Mouse (Mus musculus) stomach, embryonic 15.5 days (tissue): Measurements from ENCODE around the gene Myl6b. TPM values are rescaled to one million over a fixed set of nuclear protein-coding genes. Genes with fewer than 3 reads are reported as not detected.
"Not testable (repeated sequence)": the region's sequence is repeated elsewhere in the genome, so short reads cannot be mapped to it uniquely, and the experiment has no call there.

ENCODE experiments used
- ATAC-seq: fragments of 200-750 bp; cut with Nextera tagmentation; 2 replicates; pipeline ENCODE4 v1.8.0; 2017; ENCODE audit warnings: low read depth, moderate number of reproducible peaks, moderate TSS enrichment; ENCODE audit not compliant: insufficient read depth, low FRiP score
- H3K27ac ChIP-seq: fragments of 300-500 bp; sonication (generic); 2 replicates; pipeline ENCODE4 v1.5.1; 2015; ENCODE audit warnings: mild to moderate bottlenecking, inconsistent platforms
- H3K27me3 ChIP-seq: fragments of 300-500 bp; sonication (generic); replicated peaks from 2 replicates; pipeline ENCODE4 v1.6.1; 2015; ENCODE audit warnings: inconsistent platforms
- H3K36me3 ChIP-seq: fragments of 300-500 bp; sonication (generic); 2 replicates; pipeline ENCODE4 v1.6.1; 2015; ENCODE audit warnings: inconsistent platforms
- H3K4me1 ChIP-seq: fragments of 300-500 bp; sonication (generic); 2 replicates; pipeline ENCODE4 v1.6.1; 2015; ENCODE audit warnings: inconsistent platforms
- H3K4me2 ChIP-seq: fragments of 300-500 bp; sonication (generic); 2 replicates; pipeline ENCODE4 v1.6.1; 2015; ENCODE audit warnings: mild to moderate bottlenecking, inconsistent platforms
- H3K4me3 ChIP-seq: fragments of 300-500 bp; sonication (generic); replicated peaks from 2 replicates; pipeline ENCODE4 v1.5.1; 2015; ENCODE audit warnings: inconsistent platforms
- H3K9ac ChIP-seq: fragments of 300-500 bp; sonication (generic); 2 replicates; pipeline ENCODE4 v1.6.1; 2015; ENCODE audit warnings: inconsistent platforms
- H3K9me3 ChIP-seq: fragments of 300-500 bp; sonication (generic); 2 replicates; pipeline ENCODE4 v1.6.1; 2016; ENCODE audit warnings: inconsistent platforms
- WGBS: fragments of 180-500 bp; shearing (Covaris S2); methylation state at CpG from one replicate; pipeline ENCODE4 v1.1.7; 2015; 5-methylcytosine and 5-hydroxymethylcytosine counted together
- polyA plus RNA-seq: library from polyadenylated mRNA; unstranded; fragments of >200 nt; fragmentation: Nextera tagmentation; extraction: Ambion mirVana; gene quantifications from 2 replicates; pipeline ENCODE4 v1.2.1, GENCODE M21; 2015

Gene Myl6b
- polyA plus RNA-seq, 1 experiment from 2014 or later: 3.0 TPM

- no peaks in the 10 kb centered on the region for H3K9me3 ChIP-seq
- no peak overlapping the region for H3K27ac ChIP-seq
- WGBS: 67% methylated on average over 5 of the region's 5 CpGs
- H3K36me3 ChIP-seq: no peaks in the 10 kb centered on the region
- H3K4me1 ChIP-seq: peaks cover 12% of the 10 kb centered on the region
- H3K4me3 ChIP-seq: no peak overlapping the region
- no peak overlapping the region for H3K4me2 ChIP-seq
- no peak overlapping the region for H3K9ac ChIP-seq
- H3K27me3 ChIP-seq: no peaks in the 10 kb centered on the region
- no peak for ATAC-seq
Observed at GRCm38 (mm10) chr10:128502341-128502740, 3.9 kb upstream of the Myl6b start.

- Histone ChIP-seq H3K4me2 (peak overlapping the region; percentile 68), H3K27me3 (no peaks in the 10 kb centered on the region), H3K9ac (peak overlapping the region; percentile 26; the same call in 1 of the 2 replicates), H3K9me3 (no peaks in the 10 kb centered on the region), H3K27ac (peak overlapping the region; percentile 78), H3K4me1 (peaks cover 22% of the 10 kb centered on the region), H3K4me3 (peak overlapping the region; percentile 51), H3K36me3 (no peaks in the 10 kb centered on the region)
- ATAC-seq: peak; percentile 6
- WGBS: under 1% methylated on average over 21 of the region's 21 CpGs
Observed at GRCm38 (mm10) chr10:128499116-128499671, 709 bp upstream of the Myl6b start.

GRCm38 (mm10) chr10:128497134-128497737, 1.2 kb downstream of the Myl6b start:
- no peak for ATAC-seq
- Histone ChIP-seq H3K36me3 (no peaks in the 10 kb centered on the region), H3K9me3 (no peaks in the 10 kb centered on the region), H3K4me2 (no peak overlapping the region), H3K9ac (no peak overlapping the region), H3K27ac (no peak overlapping the region), H3K4me1 (peaks cover 22% of the 10 kb centered on the region), H3K27me3 (no peaks in the 10 kb centered on the region), H3K4me3 (no peak overlapping the region)
- WGBS: 32% methylated on average over 6 of the region's 6 CpGs

GRCm38 (mm10) chr10:128496509-128497077, 1.9 kb downstream of the Myl6b start:
- Histone ChIP-seq H3K9ac (no peak overlapping the region), H3K27me3 (no peaks in the 10 kb centered on the region), H3K36me3 (peaks cover 2% of the 10 kb centered on the region; the same call in 1 of the 2 replicates), H3K27ac (no peak overlapping the region), H3K4me2 (no peak overlapping the region), H3K4me1 (peaks cover 27% of the 10 kb centered on the region), H3K9me3 (no peaks in the 10 kb centered on the region), H3K4me3 (no peak overlapping the region)
- WGBS: 41% methylated on average over 6 of the region's 6 CpGs
- ATAC-seq: no peak

- Histone ChIP-seq H3K9ac (no peak overlapping the region), H3K4me2 (no peak overlapping the region), H3K4me1 (peaks cover 34% of the 10 kb centered on the region), H3K4me3 (no peak overlapping the region), H3K27me3 (no peaks in the 10 kb centered on the region), H3K36me3 (peaks cover 9% of the 10 kb centered on the region), H3K9me3 (no peaks in the 10 kb centered on the region), H3K27ac (no peak overlapping the region)
- 70% methylated on average over 4 of the region's 4 CpGs for WGBS
- no peak for ATAC-seq
Observed at GRCm38 (mm10) chr10:128495903-128496302, 2.6 kb downstream of the Myl6b start.

GRCm38 (mm10) chr10:128495270-128495669, 3.2 kb downstream of the Myl6b start:
- Histone ChIP-seq H3K9ac (no peak overlapping the region), H3K9me3 (no peaks in the 10 kb centered on the region), H3K27me3 (no peaks in the 10 kb centered on the region), H3K4me3 (peak overlapping the region; percentile 89; the same call in 1 of the 2 replicates), H3K4me1 (peaks cover 37% of the 10 kb centered on the region), H3K36me3 (peaks cover 13% of the 10 kb centered on the region), H3K27ac (0 out of 2 replicates have a peak overlapping the region, but pooled peaks have one; percentile 89), H3K4me2 (peak overlapping the region; percentile 84)
- ATAC-seq: no peak
- 74% methylated on average over 2 of the region's 2 CpGs for WGBS

GRCm38 (mm10) chr10:128494667-128495245, 3.7 kb downstream of the Myl6b start:
- H3K27ac ChIP-seq: peak overlapping the region; percentile 89
- peaks cover 18% of the 10 kb centered on the region for H3K36me3 ChIP-seq
- no peaks in the 10 kb centered on the region for H3K27me3 ChIP-seq
- peak overlapping the region; percentile 89 for H3K4me3 ChIP-seq
- peak overlapping the region; percentile 53 for H3K9ac ChIP-seq
- WGBS: 51% methylated on average over 11 of the region's 11 CpGs
- no peaks in the 10 kb centered on the region for H3K9me3 ChIP-seq
- H3K4me1 ChIP-seq: peaks cover 43% of the 10 kb centered on the region
- peak overlapping the region; percentile 84 for H3K4me2 ChIP-seq
- no peak for ATAC-seq

GRCm38 (mm10) chr10:128493695-128494666, 4.5 kb downstream of the Myl6b start, which contains the start of gene Myl6:
Myl6 (minus strand) TSS chr10:128494145.
- H3K9me3 ChIP-seq: no peaks in the 10 kb centered on the region
- peak; percentile 90 for ATAC-seq
- H3K4me2 ChIP-seq: peak within 1 kb of the TSS; percentile 84
- peaks cover 26% of the 10 kb centered on the region for H3K36me3 ChIP-seq
- WGBS: 0% methylated on average over 45 of the region's 45 CpGs
- H3K4me3 ChIP-seq: peak within 1 kb of the TSS; percentile 89
- H3K27me3 ChIP-seq: no peaks in the 10 kb centered on the region
- peaks cover 47% of the 10 kb centered on the region for H3K4me1 ChIP-seq
- peak within 1 kb of the TSS; percentile 87 for H3K9ac ChIP-seq
- H3K27ac ChIP-seq: peak within 1 kb of the TSS; percentile 99

- H3K4me3 ChIP-seq: peak overlapping the region; percentile 89
- H3K4me2 ChIP-seq: peak overlapping the region; percentile 84
- ATAC-seq: peak; percentile 9; the same call in 1 of the 2 replicates
- peak overlapping the region; percentile 99 for H3K27ac ChIP-seq
- H3K4me1 ChIP-seq: peaks cover 48% of the 10 kb centered on the region
- H3K36me3 ChIP-seq: peaks cover 31% of the 10 kb centered on the region
- H3K27me3 ChIP-seq: no peaks in the 10 kb centered on the region
- H3K9me3 ChIP-seq: no peaks in the 10 kb centered on the region
- peak overlapping the region; percentile 87 for H3K9ac ChIP-seq
- under 1% methylated on average over 12 of the region's 12 CpGs for WGBS
Observed at GRCm38 (mm10) chr10:128493319-128493694, 5.2 kb downstream of the Myl6b start.

- 15% methylated on average over 12 of the region's 12 CpGs for WGBS
- Histone ChIP-seq H3K27me3 (no peaks in the 10 kb centered on the region), H3K4me3 (peak overlapping the region; percentile 89), H3K9ac (peak overlapping the region; percentile 87), H3K9me3 (no peaks in the 10 kb centered on the region), H3K4me1 (peaks cover 44% of the 10 kb centered on the region), H3K36me3 (peaks cover 36% of the 10 kb centered on the region), H3K4me2 (peak overlapping the region; percentile 84), H3K27ac (peak overlapping the region; percentile 99)
- ATAC-seq: peak; percentile 68
Observed at GRCm38 (mm10) chr10:128492633-128493311, 5.7 kb downstream of the Myl6b start.

- ATAC-seq, H3K27me3 ChIP-seq, H3K9me3 ChIP-seq: not testable (repeated sequence)
- 28% methylated on average over 8 of the region's 8 CpGs for WGBS
- Histone ChIP-seq H3K4me3 (peak overlapping the region; percentile 89), H3K9ac (peak overlapping the region; percentile 87; the same call in 1 of the 2 replicates), H3K4me2 (peak overlapping the region; percentile 84), H3K4me1 (peaks cover 40% of the 10 kb centered on the region), H3K36me3 (peaks cover 44% of the 10 kb centered on the region), H3K27ac (peak overlapping the region; percentile 99)
Observed at GRCm38 (mm10) chr10:128492051-128492450, 6.4 kb downstream of the Myl6b start.
